Mouse (Mus musculus): ENCODE data around the gene Hecw2.

- no peak for TF ChIP-seq CTCF (conservative IDR thresholded peaks at IDR 0.05; ENCODE audit: low read length)
- no peak for TF ChIP-seq NANOG (IDR thresholded peaks at IDR 0.05; ENCODE audit: borderline replicate concordance, low read length)
- no peak for TF ChIP-seq POU5F1 (IDR thresholded peaks at IDR 0.05; ENCODE audit: borderline replicate concordance, low read length)
Observed at GRCm38 (mm10) chr1:54065434-54065833, 129.5 kb downstream of the Hecw2 start.
